Mouse (Mus musculus) erythroblast, embryonic 14.5 days (primary cell): ENCODE data around the gene Esf1. TPM values are rescaled to one million over a fixed set of nuclear protein-coding genes. Genes with fewer than 3 reads are reported as not detected.

Source experiments
- H3K27me3 ChIP-seq: 2 replicates; pipeline ENCODE4 v1.6.1; 2012; ENCODE audit warnings: inconsistent platforms; ENCODE audit not compliant: control insufficient read depth
- H3K36me3 ChIP-seq: 2 replicates; pipeline ENCODE4 v1.6.1; 2012; ENCODE audit warnings: mild to moderate bottlenecking, inconsistent platforms; ENCODE audit not compliant: control insufficient read depth
- H3K4me1 ChIP-seq: 2 replicates; pipeline ENCODE4 v1.6.1; 2012; ENCODE audit warnings: inconsistent platforms; ENCODE audit not compliant: control insufficient read depth
- H3K4me3 ChIP-seq: replicated peaks from 2 replicates; pipeline ENCODE3; 2012; ENCODE audit warnings: moderate library complexity, mild to moderate bottlenecking, inconsistent platforms
- H3K9me3 ChIP-seq: 2 replicates; pipeline ENCODE4 v1.6.1; 2012; ENCODE audit warnings: low read length, inconsistent platforms, mixed read lengths; ENCODE audit not compliant: control insufficient read depth
- GATA1 ChIP-seq: IDR thresholded peaks from 2 replicates; pipeline ENCODE4 v1.6.1; 2012; ENCODE audit warnings: low read length, inconsistent platforms, mixed read lengths
- TAL1 ChIP-seq: IDR thresholded peaks from 3 replicates; pipeline ENCODE4 v1.6.1; 2012; ENCODE audit warnings: low read length, inconsistent platforms, mixed read lengths
- polyA plus RNA-seq: library from polyadenylated mRNA; stranded (reverse); fragments of >175 nt; gene quantifications from 2 replicates; pipeline ENCODE4 v1.2.3, GENCODE M21; 2012

Gene Esf1
- polyA plus RNA-seq, 1 experiment = 0.25 TPM

GRCm38 (mm10) chr2:140078600-140079280 is 91.6 kb downstream of the Esf1 start:
- Histone ChIP-seq H3K9me3 (no peaks in the 10 kb centered on the region), H3K27me3 (peaks cover 9% of the 10 kb centered on the region), H3K4me1 (peaks cover 16% of the 10 kb centered on the region), H3K36me3 (no peaks in the 10 kb centered on the region), H3K4me3 (no peak overlapping the region)
- no peak for TF ChIP-seq TAL1
- no peak for TF ChIP-seq GATA1

DNA sequence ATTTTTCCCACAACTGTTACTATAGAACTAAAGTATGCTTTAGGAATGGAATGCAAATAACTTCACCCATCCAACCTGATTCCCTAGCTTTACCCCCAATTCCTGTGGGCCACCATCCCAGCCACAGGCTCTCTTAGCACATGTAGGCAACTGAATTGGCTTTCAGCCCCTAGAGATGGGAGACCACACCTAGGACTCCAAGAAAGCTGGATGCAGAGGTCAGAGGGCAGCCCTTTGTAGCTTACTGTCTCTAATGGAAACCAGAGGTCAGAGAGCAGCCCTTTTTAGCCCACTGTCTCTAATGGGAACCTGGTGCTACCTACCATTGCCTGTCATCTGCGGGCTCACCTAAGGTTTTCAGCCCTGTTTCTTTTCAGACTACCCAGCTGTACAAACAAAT is 92.9 kb downstream of the Esf1 start:
- no peak for TF ChIP-seq TAL1
- TF ChIP-seq GATA1 = no peak
- Histone ChIP-seq H3K9me3 (no peaks in the 10 kb centered on the region), H3K27me3 (peaks cover 17% of the 10 kb centered on the region), H3K4me1 (peaks cover 16% of the 10 kb centered on the region), H3K4me3 (no peak overlapping the region), H3K36me3 (no peaks in the 10 kb centered on the region)

DNA sequence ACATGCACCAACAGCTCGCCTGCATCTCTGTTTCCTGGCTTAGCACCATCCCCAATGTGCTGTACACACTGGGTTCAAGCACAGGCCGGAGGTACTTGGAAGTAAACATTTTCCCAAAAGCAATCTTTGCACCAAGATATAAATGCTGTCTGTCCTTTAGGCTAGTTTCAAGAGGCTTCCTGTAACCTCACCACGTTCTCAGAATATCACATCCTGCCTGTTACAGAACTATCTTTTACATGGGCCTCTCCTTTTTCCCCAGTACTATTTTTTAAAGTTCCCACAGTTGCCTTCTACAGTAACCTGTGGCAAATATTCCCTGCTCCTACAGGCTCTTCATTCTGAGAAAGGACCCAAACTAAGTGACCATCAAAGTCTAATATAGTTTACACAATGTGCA is 95.2 kb downstream of the Esf1 start:
- no peak overlapping the region for H3K4me3 ChIP-seq

More for the DNA sequence above, 95.2 kb downstream of the Esf1 start:
- H3K27me3 ChIP-seq = peaks cover 33% of the 10 kb centered on the region
- no peaks in the 10 kb centered on the region for H3K36me3 ChIP-seq
- TF ChIP-seq TAL1 = no peak
- TF ChIP-seq GATA1 = no peak
- peaks cover under 1% of the 10 kb centered on the region; the same call in 1 of the 2 replicates for H3K4me1 ChIP-seq
- no peaks in the 10 kb centered on the region for H3K9me3 ChIP-seq

Other genes starting within 250 kb of the Esf1 start
- gene Tasp1, start 103.8 kb downstream of the Esf1 start, polyA plus RNA-seq = 0.09 and 0.10 TPM in 2 replicates
- not detected in 2 replicates for gene Gm17374, start 18.5 kb downstream of the Esf1 start, polyA plus RNA-seq
- gene Ndufaf5, start 85 bp upstream of the Esf1 start, polyA plus RNA-seq = 1.1 TPM in 2 replicates
- not detected in 2 replicates for gene Sel1l2, start 219.1 kb upstream of the Esf1 start, polyA plus RNA-seq
- 0.81 and 0.83 TPM in 2 replicates for gene Macrod2, start 224.7 kb upstream of the Esf1 start, polyA plus RNA-seq